Mouse (Mus musculus) CH12.LX (cell line): ENCODE results near the gene Dcpp2.

Source experiments
- BHLHE40 ChIP-seq: IDR thresholded peaks from 2 replicates; pipeline ENCODE4 v1.6.1; 2011; ENCODE audit warnings: mild to moderate bottlenecking, low read depth, low read length, improper control_type of control experiment
- CTCF ChIP-seq, 2 experiments: IDR thresholded peaks in 1 of 2; conservative IDR thresholded peaks in 1 of 2; 2 replicates each; pipeline ENCODE4 v1.5.1; 2011 to 2012; ENCODE audit warnings: low read depth in 2 of 2, low read length in 2 of 2, improper control_type of control experiment in 1 of 2, inconsistent platforms in 1 of 2, mild to moderate bottlenecking in 1 of 2, moderate library complexity in 1 of 2
- E2F4 ChIP-seq: IDR thresholded peaks from 2 replicates; pipeline ENCODE4 v1.6.1; 2011; ENCODE audit warnings: low read depth, low read length, improper control_type of control experiment; ENCODE audit not compliant: insufficient replicate concordance
- EP300 ChIP-seq: IDR thresholded peaks from 2 replicates; pipeline ENCODE4 v1.6.1; 2011; ENCODE audit warnings: low read length, improper control_type of control experiment
- HCFC1 ChIP-seq: IDR thresholded peaks from 2 replicates; pipeline ENCODE4 v1.6.1; 2012; ENCODE audit warnings: low read depth, mild to moderate bottlenecking, inconsistent platforms, low read length, improper control_type of control experiment
- MAFK ChIP-seq: IDR thresholded peaks from 2 replicates; pipeline ENCODE4 v1.6.1; 2011; ENCODE audit warnings: low read length, improper control_type of control experiment; ENCODE audit not compliant: insufficient replicate concordance
- NELFE ChIP-seq: IDR thresholded peaks from 2 replicates; pipeline ENCODE4 v1.6.1; 2011; ENCODE audit warnings: low read depth, low read length, improper control_type of control experiment
- POLR2A ChIP-seq: IDR thresholded peaks from 2 replicates; pipeline ENCODE4 v1.6.1; 2011; ENCODE audit warnings: low read depth, mild to moderate bottlenecking, improper control_type of control experiment, low read length
- TBP ChIP-seq: conservative IDR thresholded peaks from 2 replicates; pipeline ENCODE4 v1.6.1; 2011; ENCODE audit warnings: low read depth, low read length, improper control_type of control experiment
- ZMIZ1 ChIP-seq: IDR thresholded peaks from 2 replicates; pipeline ENCODE4 v1.6.1; 2012; ENCODE audit warnings: low read depth, mild to moderate bottlenecking, inconsistent platforms, low read length, improper control_type of control experiment
- ZNF384 ChIP-seq: IDR thresholded peaks from 2 replicates; pipeline ENCODE4 v1.6.1; 2012; ENCODE audit warnings: low read depth, low read length, improper control_type of control experiment, inconsistent platforms

- TF ChIP-seq E2F4 (no peak), CTCF (conservative IDR thresholded peaks at IDR 0.05 in 1 of 2, IDR thresholded peaks at IDR 0.05 in 1 of 2; ENCODE audit: low read depth in 2 of 2, low read length in 2 of 2) (no peak), ZMIZ1 (no peak), POLR2A (0 out of 2 replicates have a peak, but pooled peaks have one; percentile 21), EP300 (no peak), HCFC1 (no peak), MAFK (no peak), ZNF384 (no peak), TBP (0 out of 2 replicates have a peak, but pooled peaks have one; percentile 55), BHLHE40 (peak; percentile 58), NELFE (no peak)
Observed at GRCm38 (mm10) chr17:23925090-23925493, 44.4 kb downstream of the Dcpp2 start.
